Mouse (Mus musculus) intestine, postnatal 0 days (tissue): ENCODE data around the gene 5330417H12Rik. TPM values are rescaled to one million over a fixed set of nuclear protein-coding genes. Genes with fewer than 3 reads are reported as not detected.

Source experiments
- ATAC-seq: fragments of 200-750 bp; cut with Nextera tagmentation; 2 replicates; pipeline ENCODE4 v1.8.0; 2017; ENCODE audit warnings: mild to moderate bottlenecking, moderate TSS enrichment, moderate library complexity
- H3K27ac ChIP-seq: fragments of 300-500 bp; sonication (generic); 2 replicates; pipeline ENCODE4 v1.5.1; 2014; ENCODE audit warnings: mild to moderate bottlenecking, low read depth, low read length, moderate library complexity
- H3K27me3 ChIP-seq: fragments of 300-500 bp; sonication (generic); replicated peaks from 2 replicates; pipeline ENCODE4 v1.6.1; 2014; ENCODE audit warnings: low read length, mixed read lengths; ENCODE audit not compliant: control insufficient read depth, insufficient read depth
- H3K36me3 ChIP-seq: fragments of 300-500 bp; sonication (generic); 2 replicates; pipeline ENCODE4 v1.6.1; 2014; ENCODE audit warnings: mild to moderate bottlenecking, moderate library complexity; ENCODE audit not compliant: control insufficient read depth, insufficient read depth
- H3K4me1 ChIP-seq: fragments of 300-500 bp; sonication (generic); replicated peaks from 2 replicates; pipeline ENCODE4 v1.6.1; 2014; ENCODE audit warnings: antibody characterized with exemption, low read length, mixed read lengths; ENCODE audit not compliant: control insufficient read depth, insufficient read depth
- H3K4me2 ChIP-seq: fragments of 300-500 bp; sonication (generic); replicated peaks from 2 replicates; pipeline ENCODE4 v1.6.1; 2014; ENCODE audit warnings: low read depth, mild to moderate bottlenecking, moderate library complexity
- H3K4me3 ChIP-seq: fragments of 300-500 bp; sonication (generic); 2 replicates; pipeline ENCODE4 v1.5.1; 2014; ENCODE audit warnings: low read depth, low read length
- H3K9ac ChIP-seq: fragments of 300-500 bp; sonication (generic); 2 replicates; pipeline ENCODE4 v1.6.1; 2014; ENCODE audit warnings: mild to moderate bottlenecking, low read depth, low read length
- H3K9me3 ChIP-seq: fragments of 300-500 bp; sonication (generic); 2 replicates; pipeline ENCODE4 v1.6.1; 2016; ENCODE audit warnings: mixed run types; ENCODE audit not compliant: control insufficient read depth
- CTCF ChIP-seq: sonication (generic); IDR thresholded peaks from 2 replicates; pipeline ENCODE4 v1.5.1; 2016; ENCODE audit warnings: low read depth, mild to moderate bottlenecking, control low read depth, antibody characterized with exemption, moderate library complexity
- WGBS: fragments of 180-500 bp; shearing (Covaris S2); extraction: QIAGEN DNeasy Blood & Tissue Kit; methylation state at CpG from one replicate; pipeline ENCODE4 v1.1.7; 2014; 5-methylcytosine and 5-hydroxymethylcytosine counted together
- polyA plus RNA-seq: library from polyadenylated mRNA; unstranded; fragments of >200 nt; fragmentation: Nextera tagmentation; extraction: Ambion mirVana; gene quantifications from 2 replicates; pipeline ENCODE4 v1.2.1, GENCODE M21; 2015

Gene 5330417H12Rik
- polyA plus RNA-seq, 1 experiment from 2014 or later: not detected

DNA sequence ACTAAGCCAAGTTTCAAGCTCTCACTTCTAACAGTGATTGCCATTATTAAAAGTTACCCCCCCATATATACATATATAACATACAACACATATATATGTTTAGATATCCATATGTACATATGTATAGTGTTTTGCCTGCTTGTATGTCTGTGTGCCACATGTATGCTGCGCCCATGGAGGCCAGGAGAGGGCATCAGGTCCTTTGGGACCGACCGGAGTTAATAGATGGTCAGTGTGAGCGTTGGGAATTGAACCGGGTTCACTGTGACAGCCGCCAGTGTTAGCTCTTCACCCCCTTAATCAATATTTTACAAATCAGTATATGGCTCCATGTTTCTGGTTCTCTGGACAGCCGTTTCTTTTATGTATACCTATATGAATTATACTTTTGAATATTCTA is 25.0 kb upstream of the 5330417H12Rik start:
- 81% methylated on average over 7 of the region's 7 CpGs for WGBS
- TF ChIP-seq CTCF: peak; percentile 52
- Histone ChIP-seq H3K27ac (no peak overlapping the region), H3K4me3 (no peak overlapping the region), H3K4me1 (no peaks in the 10 kb centered on the region), H3K4me2 (no peak overlapping the region), H3K27me3 (no peaks in the 10 kb centered on the region), H3K9ac (no peak overlapping the region), H3K9me3 (peaks cover 2% of the 10 kb centered on the region; the same call in 1 of the 2 replicates), H3K36me3 (no peaks in the 10 kb centered on the region)
- no peak for ATAC-seq

DNA sequence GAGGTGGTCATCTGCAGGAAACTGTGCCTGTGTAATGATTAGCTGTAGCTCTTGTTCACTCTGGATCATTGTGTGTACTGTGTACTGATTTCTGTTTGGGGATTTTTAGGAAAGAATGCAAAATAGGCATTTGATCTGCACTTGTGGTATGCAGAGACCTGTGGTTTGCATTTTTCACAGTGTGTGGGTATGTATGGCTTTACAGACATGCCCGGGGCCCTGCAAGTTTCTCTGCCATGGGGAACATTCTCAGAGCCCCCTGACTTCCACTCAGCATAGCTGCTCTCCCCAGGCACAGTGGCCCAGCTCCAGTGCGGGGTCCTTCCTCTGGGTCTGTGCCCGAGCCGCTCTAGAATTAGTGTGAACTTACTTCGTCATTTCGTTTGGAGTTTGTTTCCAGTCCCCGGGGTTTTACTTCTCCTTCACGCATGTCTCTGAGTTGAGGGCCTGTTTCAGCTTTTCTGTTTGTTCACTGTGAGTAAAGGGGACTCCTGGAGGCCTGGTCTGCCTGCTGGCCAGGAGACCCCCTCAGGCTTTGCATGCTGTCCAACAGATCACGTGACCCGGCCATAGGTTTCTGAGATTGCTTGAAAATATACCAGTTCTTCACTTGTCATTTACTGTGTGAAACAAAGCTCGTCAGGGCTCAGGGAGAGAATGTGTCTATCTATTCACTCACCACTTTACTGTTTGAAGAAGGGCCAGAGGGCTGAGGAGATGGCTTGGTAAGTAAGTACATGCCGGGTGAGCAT is 24.2 kb upstream of the 5330417H12Rik start:
- H3K4me2 ChIP-seq: no peak overlapping the region
- peaks cover 4% of the 10 kb centered on the region; the same call in 1 of the 2 replicates for H3K9me3 ChIP-seq
- H3K4me1 ChIP-seq: no peaks in the 10 kb centered on the region
- no peak overlapping the region for H3K4me3 ChIP-seq
- ATAC-seq: no peak
- WGBS: 82% methylated on average over 12 of the region's 12 CpGs
- no peak overlapping the region for H3K27ac ChIP-seq
- H3K27me3 ChIP-seq: no peaks in the 10 kb centered on the region
- H3K9ac ChIP-seq: no peak overlapping the region
- H3K36me3 ChIP-seq: no peaks in the 10 kb centered on the region
- no peak for TF ChIP-seq CTCF

DNA sequence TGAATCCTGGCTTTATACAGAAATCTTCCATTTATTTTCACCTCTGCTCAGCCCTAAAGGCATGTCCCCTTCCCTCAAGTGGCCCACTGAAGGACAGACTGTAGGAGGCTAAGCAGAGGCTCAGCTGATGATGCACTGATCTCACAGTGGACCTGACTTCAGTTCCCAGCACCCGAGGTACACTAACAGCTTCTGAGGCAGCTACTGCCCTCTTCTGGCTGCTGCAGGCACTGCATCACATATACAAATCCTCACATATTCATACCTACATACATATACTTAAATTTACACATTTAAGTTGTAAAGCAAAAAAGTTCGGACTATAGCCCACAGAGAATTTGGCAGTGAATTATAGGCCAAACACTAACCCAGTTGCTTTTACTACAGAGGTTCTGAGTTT is 20.0 kb upstream of the 5330417H12Rik start:
- WGBS: 98% methylated on average over 2 of the region's 2 CpGs
- ATAC-seq: no peak
- Histone ChIP-seq H3K9me3 (peaks cover 4% of the 10 kb centered on the region; the same call in 1 of the 2 replicates), H3K4me2 (no peak overlapping the region), H3K4me3 (no peak overlapping the region), H3K9ac (no peak overlapping the region), H3K4me1 (no peaks in the 10 kb centered on the region), H3K27ac (no peak overlapping the region), H3K36me3 (no peaks in the 10 kb centered on the region), H3K27me3 (no peaks in the 10 kb centered on the region)
- peak; percentile 46 for TF ChIP-seq CTCF

DNA sequence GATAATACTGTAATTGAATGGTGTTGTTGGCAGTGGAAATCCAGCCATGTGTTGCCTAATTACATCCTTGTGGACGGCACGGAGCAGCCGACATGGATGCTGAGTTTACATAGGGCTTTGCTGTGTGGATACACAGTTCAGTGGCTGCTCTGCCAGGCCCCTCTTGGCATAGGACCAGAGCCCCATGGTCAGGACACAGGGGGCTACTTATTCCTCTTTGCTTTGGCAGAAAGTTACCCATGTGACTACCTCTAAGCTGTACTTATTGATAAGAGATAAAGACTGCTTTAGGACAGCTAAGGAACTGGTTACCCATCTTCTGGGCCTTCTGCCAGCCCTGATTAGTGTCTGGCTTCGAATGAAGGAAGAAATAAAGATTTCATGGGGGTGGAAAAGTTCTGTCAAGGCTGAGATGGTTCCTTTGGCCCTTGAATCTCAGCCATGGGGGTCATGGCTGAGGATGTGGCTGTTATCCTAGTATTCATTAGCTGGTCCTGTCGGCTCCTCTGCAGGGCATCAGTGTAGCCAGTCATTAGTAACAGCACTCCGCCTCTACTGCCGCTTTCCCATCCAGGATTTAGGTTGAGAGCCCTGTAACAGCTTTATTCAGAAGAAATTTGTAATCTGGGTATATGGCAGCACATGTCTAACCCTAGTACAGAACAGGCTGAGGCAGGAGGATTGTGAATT is 17.8 kb upstream of the 5330417H12Rik start:
- Histone ChIP-seq H3K36me3 (no peaks in the 10 kb centered on the region), H3K4me2 (no peak overlapping the region), H3K27me3 (no peaks in the 10 kb centered on the region), H3K4me3 (no peak overlapping the region), H3K27ac (no peak overlapping the region), H3K9me3 (peaks cover 4% of the 10 kb centered on the region; the same call in 1 of the 2 replicates), H3K9ac (no peak overlapping the region), H3K4me1 (no peaks in the 10 kb centered on the region)
- WGBS: 76% methylated on average over 7 of the region's 7 CpGs
- no peak for TF ChIP-seq CTCF
- no peak for ATAC-seq

DNA sequence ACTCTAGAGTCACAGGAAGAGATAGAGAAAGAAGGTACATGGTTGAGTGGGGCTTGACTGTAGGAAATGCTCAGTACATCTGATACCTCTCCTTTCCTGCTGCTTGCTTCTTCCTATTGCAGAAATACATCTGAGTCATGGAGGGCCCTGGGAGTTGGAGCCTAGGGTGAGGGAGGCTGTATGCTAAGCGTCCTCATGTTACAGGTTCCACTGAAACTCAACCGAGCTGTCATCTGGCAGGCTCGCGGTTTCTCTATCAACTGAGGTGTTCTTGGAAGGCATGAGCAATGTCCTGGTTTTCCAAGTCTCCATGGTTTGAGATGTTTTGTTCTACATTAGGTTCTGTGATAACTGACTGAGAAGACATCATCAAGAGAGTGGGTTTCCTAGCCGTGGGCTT is 13.1 kb upstream of the 5330417H12Rik start:
- no peaks in the 10 kb centered on the region for H3K9me3 ChIP-seq
- no peak overlapping the region for H3K4me3 ChIP-seq
- 85% methylated on average over 5 of the region's 5 CpGs for WGBS
- TF ChIP-seq CTCF: no peak
- H3K27ac ChIP-seq: no peak overlapping the region
- no peaks in the 10 kb centered on the region for H3K36me3 ChIP-seq
- no peak overlapping the region for H3K4me2 ChIP-seq
- no peaks in the 10 kb centered on the region for H3K27me3 ChIP-seq
- ATAC-seq: no peak
- H3K9ac ChIP-seq: no peak overlapping the region
- no peaks in the 10 kb centered on the region for H3K4me1 ChIP-seq

DNA sequence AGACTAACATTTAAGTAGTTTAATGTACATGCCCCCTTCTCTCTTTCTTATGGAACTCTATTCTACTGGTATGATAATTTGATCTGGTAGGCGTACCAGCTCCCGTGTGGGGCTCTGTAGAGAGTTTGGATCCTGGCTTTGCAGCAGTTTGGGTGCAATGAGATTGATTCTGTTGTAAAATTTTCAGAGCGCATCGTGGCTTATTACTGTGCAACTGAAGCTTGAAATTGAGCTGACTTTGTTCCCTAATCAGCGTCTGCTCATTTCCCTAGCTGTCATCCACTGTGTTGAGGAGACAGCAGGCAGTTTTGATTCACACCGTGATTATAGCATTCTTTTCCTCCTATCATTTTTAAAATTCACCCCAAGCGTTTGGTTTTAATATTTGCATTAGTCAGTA is 12.4 kb upstream of the 5330417H12Rik start:
- WGBS: 87% methylated on average over 7 of the region's 7 CpGs
- no peak for ATAC-seq
- Histone ChIP-seq H3K9ac (no peak overlapping the region), H3K27me3 (no peaks in the 10 kb centered on the region), H3K4me2 (no peak overlapping the region), H3K4me1 (no peaks in the 10 kb centered on the region), H3K36me3 (no peaks in the 10 kb centered on the region), H3K9me3 (no peaks in the 10 kb centered on the region), H3K4me3 (no peak overlapping the region), H3K27ac (no peak overlapping the region)
- TF ChIP-seq CTCF: no peak
